Mouse (Mus musculus): ENCODE results near the gene Smco3.
"Not testable (repeated sequence)": the region's sequence is repeated elsewhere in the genome, so short reads cannot be mapped to it uniquely, and the experiment has no call there.

Gene Smco3

DNA sequence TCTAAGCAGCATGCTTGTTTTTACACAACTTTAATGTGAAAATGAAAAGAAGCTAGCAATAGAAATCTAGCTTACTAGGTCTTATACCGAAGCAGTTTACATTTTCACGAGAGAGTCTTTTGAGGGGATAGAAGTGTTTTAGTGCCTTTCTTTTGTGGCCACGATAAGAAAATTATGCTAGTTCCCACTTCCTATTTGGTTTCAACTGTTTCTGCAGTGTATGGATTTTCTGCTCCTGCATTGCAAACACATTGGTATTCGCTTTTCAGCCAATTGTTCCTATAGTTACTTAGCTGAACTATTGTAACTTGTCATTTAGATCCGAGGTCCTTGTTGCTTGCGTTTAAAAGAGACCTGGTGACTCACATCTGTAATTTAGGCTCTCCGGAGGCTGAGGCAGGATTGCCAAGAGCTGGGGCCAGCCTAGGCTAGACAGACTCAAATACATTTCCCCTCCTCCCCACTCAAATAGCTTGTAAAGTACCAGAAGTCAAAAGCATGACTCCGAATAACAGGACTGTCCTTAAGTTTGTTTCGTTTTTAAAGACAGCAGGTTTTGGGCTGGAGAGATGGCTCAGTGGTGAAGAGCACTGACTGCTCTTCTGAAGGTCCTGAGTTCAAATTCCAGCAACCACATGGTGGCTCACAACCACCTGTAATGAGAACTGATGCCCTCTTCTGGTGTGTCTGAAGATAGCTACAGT lies 30.4 kb downstream of the Smco3 start:
- DNase-seq (ENCODE audit: low spot score), result no peak

DNA sequence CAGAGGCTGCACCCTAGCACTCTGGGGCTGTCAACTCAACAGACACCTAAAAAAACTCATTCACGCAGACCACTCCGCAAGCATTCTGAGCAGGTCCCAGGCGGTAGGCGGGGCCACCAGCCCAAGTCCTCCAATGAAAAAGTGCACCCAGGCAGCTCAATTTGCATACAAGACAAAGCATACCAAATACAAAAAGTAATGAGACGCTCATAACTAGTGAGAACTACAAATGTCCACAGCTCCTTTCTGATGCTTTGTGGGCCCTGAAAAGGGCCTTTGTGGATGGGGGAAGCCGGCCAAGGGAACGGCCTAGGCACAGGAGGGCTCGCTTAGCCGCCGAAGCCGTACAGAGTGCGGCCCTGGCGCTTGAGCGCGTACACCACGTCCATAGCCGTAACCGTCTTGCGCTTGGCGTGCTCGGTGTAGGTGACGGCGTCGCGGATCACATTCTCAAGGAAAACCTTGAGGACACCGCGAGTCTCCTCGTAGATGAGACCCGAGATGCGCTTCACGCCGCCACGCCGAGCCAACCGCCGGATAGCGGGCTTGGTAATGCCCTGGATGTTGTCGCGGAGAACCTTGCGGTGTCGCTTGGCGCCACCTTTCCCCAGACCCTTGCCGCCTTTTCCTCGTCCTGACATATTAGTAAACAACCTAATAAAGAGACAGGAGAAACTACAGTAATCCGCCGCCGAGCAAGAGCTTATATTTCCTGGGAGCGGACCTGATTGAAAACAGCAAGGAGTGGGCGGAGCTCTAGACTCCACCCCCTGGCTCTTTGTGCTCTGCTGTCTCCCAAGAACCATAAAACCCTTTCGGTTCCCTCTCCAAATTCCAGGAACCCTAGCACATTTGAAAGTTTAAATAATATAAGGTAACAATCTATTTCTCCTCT lies 31.3 kb downstream of the Smco3 start, which contains the start of gene Hist4h4:
Gene Hist4h4 (minus strand): TSS at position 677 of the 895 bp plus-strand sequence.
- peak; percentile 96 for DNase-seq (ENCODE audit: low spot score)

DNA sequence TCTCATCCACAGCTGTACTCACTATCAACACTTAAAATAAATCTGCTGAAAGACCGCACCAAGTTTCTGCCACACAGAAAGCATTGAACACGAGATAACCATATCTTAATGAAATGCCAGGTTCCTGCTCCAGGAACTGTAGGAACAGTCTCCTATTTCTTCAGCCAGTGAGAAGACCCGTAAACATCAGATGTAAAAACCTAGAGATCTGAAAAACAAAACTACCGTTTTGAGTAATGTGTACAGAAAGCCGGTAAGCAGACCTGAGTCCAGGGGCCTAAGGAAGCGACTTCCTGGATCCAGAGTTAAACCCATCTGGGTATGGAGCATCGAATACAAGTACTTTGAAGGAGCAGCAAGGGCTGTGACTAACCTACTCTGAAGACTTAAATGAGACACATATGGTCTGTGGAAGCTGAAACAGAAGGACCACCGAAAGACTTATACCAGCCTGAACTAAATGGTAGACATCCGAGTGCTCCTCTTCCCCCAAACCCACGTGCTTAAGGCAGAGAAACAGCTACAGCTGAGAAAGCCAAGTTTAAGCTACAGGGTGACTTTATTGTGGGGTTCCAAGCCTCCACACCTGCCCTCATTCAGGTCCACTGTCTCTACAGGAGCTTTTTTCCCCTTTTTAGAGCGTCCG lies 32.0 kb downstream of the Smco3 start:
- no peak for DNase-seq (ENCODE audit: low spot score)

DNA sequence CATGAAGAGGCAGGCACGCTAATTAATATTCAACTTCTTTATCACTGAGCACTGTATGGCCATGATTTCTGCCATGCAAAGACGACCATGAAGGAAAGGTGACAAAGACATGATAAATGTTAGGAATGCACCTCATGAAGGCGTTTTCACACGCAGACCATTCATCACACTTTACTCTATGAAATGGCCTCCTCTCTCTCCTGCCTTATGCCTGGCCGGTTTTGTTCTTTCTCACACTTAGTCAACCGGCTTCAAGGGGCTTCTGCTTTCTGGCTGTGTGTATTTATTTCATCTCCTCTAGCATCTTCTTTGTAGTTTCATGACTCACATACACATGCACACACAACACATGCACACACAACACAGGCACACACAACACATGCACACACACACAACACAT lies 34.0 kb downstream of the Smco3 start:
- no peak for DNase-seq (ENCODE audit: low spot score)

GRCm38 (mm10) chr6:136800710-136801109 lies 34.5 kb downstream of the Smco3 start:
- DNase-seq (ENCODE audit: low spot score), result no peak

DNA sequence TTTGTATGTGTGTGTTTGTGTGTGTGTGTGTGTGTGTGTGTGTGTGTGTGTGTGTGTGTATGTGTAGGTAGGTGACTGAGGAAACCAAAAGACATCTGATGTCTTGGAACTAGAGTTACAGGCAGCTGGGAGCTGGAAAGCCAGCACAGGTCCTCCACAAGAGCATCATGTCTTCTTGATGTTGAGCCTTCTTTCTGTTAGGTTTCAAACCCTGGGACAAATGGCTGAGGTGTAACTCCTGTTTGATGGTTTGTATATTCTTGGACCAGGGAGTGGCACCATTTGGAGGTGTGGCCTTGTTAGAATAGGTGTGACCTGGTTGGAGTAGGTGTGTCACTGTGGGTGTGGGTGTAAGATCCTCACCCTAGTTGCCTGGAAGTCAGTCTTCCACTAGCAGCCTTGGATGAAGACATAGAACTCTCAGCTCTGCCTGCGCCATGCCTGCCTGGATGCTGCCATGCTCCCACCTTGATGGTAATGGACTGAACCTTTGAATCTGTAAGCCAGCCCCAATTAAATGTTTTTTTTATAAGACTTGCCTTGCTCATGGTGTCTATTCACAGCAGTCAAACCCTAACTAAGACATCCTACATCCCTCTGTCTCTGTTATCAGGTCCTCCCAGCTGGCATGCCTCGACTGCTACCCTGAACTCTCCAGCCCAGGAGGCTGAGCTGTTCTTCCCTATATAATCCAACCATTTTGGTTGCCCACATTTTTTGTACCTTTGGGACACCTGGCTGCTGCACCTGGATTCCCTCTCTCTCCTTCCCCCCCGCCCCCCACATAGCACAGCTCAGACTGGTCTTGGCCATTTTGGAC lies 37.2 kb downstream of the Smco3 start:
- not testable (repeated sequence) for DNase-seq (ENCODE audit: low spot score)

DNA sequence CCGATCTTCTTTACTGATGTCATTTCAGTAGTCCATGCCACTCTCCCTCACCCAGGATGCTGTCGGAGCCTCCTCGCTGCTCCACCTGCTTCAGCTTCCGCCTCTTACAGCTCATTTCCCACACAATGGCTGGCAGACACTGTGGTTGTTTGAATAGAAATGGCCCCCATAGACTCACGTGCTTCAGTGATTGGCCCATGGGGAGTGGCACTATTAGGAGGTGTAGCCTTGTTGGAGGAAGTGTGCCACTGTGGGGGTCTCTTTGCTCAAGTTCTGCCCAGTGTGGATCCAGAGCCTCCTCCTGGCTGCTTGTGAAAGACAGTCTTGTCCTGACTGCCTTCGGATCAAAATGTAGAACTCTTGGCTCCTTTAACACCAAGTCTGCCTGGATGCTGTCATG lies 39.4 kb downstream of the Smco3 start:
- DNase-seq (ENCODE audit: low spot score), result no peak

GRCm38 (mm10) chr6:136795110-136795509 lies 40.1 kb downstream of the Smco3 start:
- no peak for DNase-seq (ENCODE audit: low spot score)

- DNase-seq (ENCODE audit: low spot score), result no peak
Observed at GRCm38 (mm10) chr6:136793831-136794525, 41.3 kb downstream of the Smco3 start.

GRCm38 (mm10) chr6:136792884-136793758 lies 42.1 kb downstream of the Smco3 start:
- DNase-seq (ENCODE audit: low spot score), result no peak

DNA sequence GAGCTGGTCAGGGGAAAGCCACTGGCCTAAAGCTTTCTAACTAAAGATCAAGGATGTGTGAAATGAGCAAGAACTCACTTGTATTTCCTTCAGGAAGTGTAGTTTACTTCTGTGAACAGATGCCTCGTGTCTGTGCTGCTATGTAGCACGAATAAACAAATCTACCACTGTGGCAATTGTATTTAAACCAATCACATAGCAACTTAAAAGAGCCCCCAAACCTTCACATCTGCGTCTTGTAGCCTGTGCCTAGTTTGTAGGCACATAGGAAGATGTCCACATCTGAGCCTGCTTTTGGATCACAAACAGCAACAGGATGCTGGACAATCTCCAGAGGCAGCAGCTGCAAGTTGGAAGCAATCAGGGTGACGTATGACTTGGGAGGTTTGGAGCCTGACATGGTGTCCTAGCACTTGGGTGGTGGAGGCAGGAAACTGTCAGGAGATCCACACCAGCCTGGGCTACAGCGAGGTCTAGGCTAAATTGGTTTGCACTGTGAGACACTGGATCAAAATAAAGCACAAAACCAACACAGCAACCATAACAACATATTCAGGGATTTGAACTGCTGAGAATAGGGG lies 45.8 kb downstream of the Smco3 start:
- peak; percentile 57 for DNase-seq (ENCODE audit: low spot score)

- DNase-seq (ENCODE audit: low spot score), result no peak
Observed at GRCm38 (mm10) chr6:136782761-136783160, 52.5 kb downstream of the Smco3 start.

DNA sequence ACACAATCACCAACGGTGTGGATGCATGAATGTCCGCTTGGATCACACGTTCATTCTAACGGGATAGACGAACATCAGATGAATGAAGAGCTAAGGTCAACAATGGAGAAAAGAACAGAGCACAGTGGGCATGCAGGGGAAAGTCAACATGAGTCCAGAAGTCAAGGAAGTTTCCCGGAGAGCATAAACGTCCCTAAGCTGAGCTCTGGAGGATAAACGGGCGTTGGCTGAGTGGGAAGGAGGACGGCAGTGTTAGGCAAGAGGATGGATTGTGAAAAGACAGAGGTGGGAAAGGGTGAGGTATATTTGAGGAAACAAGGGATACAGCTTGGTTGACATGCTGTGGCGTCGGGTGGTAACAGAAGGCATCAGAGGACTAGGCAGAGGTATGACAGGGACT lies 53.1 kb downstream of the Smco3 start:
- no peak for DNase-seq (ENCODE audit: low spot score)

GRCm38 (mm10) chr6:136781377-136781986 lies 53.8 kb downstream of the Smco3 start, which contains the start of gene Gucy2c:
Gucy2c (minus strand) TSS chr6:136781765.
- DNase-seq (ENCODE audit: low spot score), result no peak

Data from urinary bladder, postnatal 14 days (tissue).